Mouse (Mus musculus) thymus, adult 2 months (tissue): ENCODE measurements at regions not wholly inside any gene's neighbourhood (a gene's known extent, or its start where the extent isn't known, plus 50 kb on each side); places are given as distances from the start of the nearest gene placed in this dataset.

Experiments used
- DNase-seq: peaks from one replicate; pipeline ENCODE4 v3.0.0; 2021
- H3K27ac ChIP-seq: fragments of 200-500 bp; 2 replicates; pipeline ENCODE4 v1.5.1; 2012; ENCODE audit warnings: low read length, control low read depth; ENCODE audit not compliant: control insufficient read depth, insufficient read depth
- H3K27me3 ChIP-seq: fragments of 200-500 bp; 2 replicates; pipeline ENCODE4 v1.6.1; 2012; ENCODE audit warnings: mild to moderate bottlenecking, low read length, moderate library complexity, mixed read lengths; ENCODE audit not compliant: control insufficient read depth, insufficient read depth
- H3K36me3 ChIP-seq: fragments of 200-500 bp; 2 replicates; pipeline ENCODE4 v1.6.1; 2012; ENCODE audit warnings: mild to moderate bottlenecking, low read length, moderate library complexity; ENCODE audit not compliant: control insufficient read depth, insufficient read depth
- H3K4me1 ChIP-seq: fragments of 200-500 bp; replicated peaks from 2 replicates; pipeline ENCODE4 v1.6.1; 2012; ENCODE audit warnings: low read length; ENCODE audit not compliant: control insufficient read depth, insufficient read depth
- H3K4me3 ChIP-seq: fragments of 200-500 bp; 2 replicates; pipeline ENCODE4 v1.5.1; 2012; ENCODE audit warnings: mild to moderate bottlenecking, low read length, control low read depth, moderate library complexity; ENCODE audit not compliant: control insufficient read depth, insufficient read depth
- CTCF ChIP-seq: fragments of 200-500 bp; IDR thresholded peaks from 2 replicates; pipeline ENCODE4 v1.5.1; 2012; ENCODE audit warnings: mild to moderate bottlenecking, control low read depth, low read length, moderate library complexity, borderline replicate concordance; ENCODE audit not compliant: control insufficient read depth, poor library complexity, insufficient read depth; ENCODE audit errors: extremely low read depth
- POLR2A ChIP-seq: fragments of 200-500 bp; IDR thresholded peaks from 2 replicates; pipeline ENCODE4 v1.6.1; 2012; ENCODE audit warnings: mild to moderate bottlenecking, low read length, control low read depth, moderate library complexity; ENCODE audit not compliant: control insufficient read depth, poor library complexity, insufficient read depth; ENCODE audit errors: extremely low read depth
- WGBS: fragments of 180-500 bp; shearing (Covaris S2); methylation state at CpG from one replicate; pipeline ENCODE4 v1.1.7; 2018; 5-methylcytosine and 5-hydroxymethylcytosine counted together

DNA sequence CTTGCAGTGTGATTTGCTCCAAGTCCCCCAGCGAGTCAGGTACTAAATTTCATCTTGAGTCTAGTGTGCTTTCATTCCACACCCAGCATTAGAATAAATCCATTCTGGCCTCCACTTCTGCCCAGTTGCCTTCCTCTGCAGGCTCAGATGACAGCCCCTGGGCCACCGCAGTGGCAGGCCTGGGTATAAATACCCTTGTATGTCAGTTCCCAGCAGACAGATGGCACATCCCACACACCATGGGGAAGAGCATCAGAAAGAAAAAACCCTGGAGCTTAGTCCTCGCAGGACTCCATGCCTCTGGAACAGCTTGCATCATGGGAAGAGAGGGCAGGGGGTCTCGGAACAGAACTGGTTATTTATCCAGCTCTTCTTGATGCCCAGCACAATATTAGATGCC, 105.7 kb downstream of the Fam114a2 start:
- no peaks in the 10 kb centered on the region for H3K27me3 ChIP-seq
- no peaks in the 10 kb centered on the region for H3K36me3 ChIP-seq
- no peak for TF ChIP-seq POLR2A
- TF ChIP-seq CTCF = no peak
- H3K4me3 ChIP-seq = no peak overlapping the region
- no peaks in the 10 kb centered on the region for H3K4me1 ChIP-seq
- no peak overlapping the region for H3K27ac ChIP-seq
- DNase-seq = no peak
- 93% methylated on average over 4 of the region's 4 CpGs for WGBS

DNA sequence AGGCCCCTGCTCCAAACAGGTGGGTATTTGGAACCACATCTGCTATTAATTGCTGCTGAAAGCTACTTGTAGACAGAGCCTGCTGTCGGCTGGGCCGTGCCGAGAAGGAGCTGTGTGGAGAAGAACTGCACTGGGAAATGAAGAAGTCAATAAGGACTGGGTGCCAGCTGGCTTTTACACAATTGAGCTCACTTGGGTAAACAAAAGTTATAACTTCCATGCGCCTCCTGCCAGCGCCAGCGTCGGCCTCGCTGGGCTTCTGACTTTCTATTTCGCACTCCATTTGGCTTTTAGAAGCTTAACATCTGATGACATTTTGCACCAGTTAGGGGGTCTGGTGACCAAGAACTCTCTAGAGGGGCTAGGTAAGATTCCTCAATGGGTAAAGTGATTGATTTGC, 114.2 kb downstream of the Fam114a2 start:
- WGBS = 96% methylated on average over 9 of the region's 9 CpGs
- no peak for DNase-seq

DNA sequence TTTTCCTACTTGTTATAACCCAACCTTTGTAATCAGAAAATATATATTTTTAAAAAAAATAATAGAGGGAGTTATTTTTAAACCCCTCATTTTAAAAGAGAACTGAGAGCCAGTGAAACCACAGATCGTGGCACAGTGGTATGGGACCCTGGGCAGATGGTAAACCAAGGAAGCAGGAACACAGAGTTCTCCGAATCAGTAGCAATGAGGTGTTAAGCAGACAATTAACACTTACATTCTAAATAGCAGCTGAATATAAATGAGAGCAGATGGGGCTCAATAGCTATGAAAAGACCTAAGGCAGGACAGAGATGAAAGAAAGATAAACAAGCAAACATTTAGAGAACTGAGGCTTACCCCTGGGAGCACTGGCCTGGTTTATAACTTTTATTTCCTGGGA, 116.8 kb downstream of the Fam114a2 start:
- Histone ChIP-seq H3K4me1 (no peaks in the 10 kb centered on the region), H3K4me3 (no peak overlapping the region), H3K27ac (no peak overlapping the region), H3K27me3 (no peaks in the 10 kb centered on the region), H3K36me3 (no peaks in the 10 kb centered on the region)
- no peak for DNase-seq
- WGBS = 37% methylated on average over 2 of the region's 2 CpGs
- no peak for TF ChIP-seq POLR2A
- TF ChIP-seq CTCF = no peak

More for the DNA sequence above, 114.2 kb downstream of the Fam114a2 start:
- no peak overlapping the region for H3K27ac ChIP-seq
- H3K36me3 ChIP-seq = no peaks in the 10 kb centered on the region
- no peak overlapping the region for H3K4me3 ChIP-seq
- no peaks in the 10 kb centered on the region for H3K4me1 ChIP-seq
- TF ChIP-seq CTCF = no peak
- TF ChIP-seq POLR2A = no peak
- no peaks in the 10 kb centered on the region for H3K27me3 ChIP-seq

DNA sequence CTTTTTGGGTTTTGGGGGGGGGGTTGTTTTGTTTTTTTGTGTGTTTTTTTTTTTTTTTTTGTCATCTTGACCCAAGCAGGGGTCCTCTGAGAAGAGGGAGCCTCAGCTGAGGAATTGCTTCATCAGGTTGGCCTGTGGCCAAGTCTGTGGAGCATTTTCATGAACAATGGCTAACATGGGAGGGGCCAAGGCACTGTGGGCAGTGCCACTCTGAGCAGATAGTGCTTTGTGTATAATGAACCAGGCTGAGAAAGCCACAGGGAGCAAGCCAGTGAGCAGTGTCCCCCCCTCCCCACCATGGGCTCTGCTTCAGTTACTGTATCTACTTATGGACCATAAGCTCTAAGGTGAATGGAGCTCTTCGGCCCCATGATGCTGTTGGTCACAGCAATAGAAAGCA, 119.1 kb downstream of the Fam114a2 start:
- H3K27me3 ChIP-seq = no peaks in the 10 kb centered on the region
- H3K4me3 ChIP-seq = no peak overlapping the region
- H3K36me3 ChIP-seq = no peaks in the 10 kb centered on the region
- DNase-seq = no peak
- TF ChIP-seq CTCF (no peak), POLR2A (no peak)
- no peaks in the 10 kb centered on the region for H3K4me1 ChIP-seq
- H3K27ac ChIP-seq = no peak overlapping the region
- 96% methylated on average over 1 of the region's 1 CpGs for WGBS

DNA sequence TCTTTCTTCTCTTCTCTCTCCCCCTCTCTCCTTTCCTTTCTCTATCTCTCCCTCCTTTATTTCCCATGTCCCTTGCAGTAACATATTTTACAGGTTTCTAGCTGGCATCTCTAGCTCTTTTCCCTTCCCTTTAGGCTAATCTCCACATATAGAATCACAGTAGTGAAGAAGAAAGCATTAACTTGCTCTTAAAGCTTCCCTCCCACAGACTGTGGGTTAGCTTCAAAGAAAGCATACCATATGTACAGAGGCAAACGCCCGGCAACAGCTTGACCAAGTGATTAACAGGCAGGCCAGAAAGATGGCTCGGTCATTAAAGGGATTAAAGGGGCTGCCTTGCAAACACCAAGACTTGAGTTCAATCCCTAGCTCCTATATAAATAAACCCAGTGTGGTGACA, 122.0 kb downstream of the Fam114a2 start:
- DNase-seq = no peak

DNA sequence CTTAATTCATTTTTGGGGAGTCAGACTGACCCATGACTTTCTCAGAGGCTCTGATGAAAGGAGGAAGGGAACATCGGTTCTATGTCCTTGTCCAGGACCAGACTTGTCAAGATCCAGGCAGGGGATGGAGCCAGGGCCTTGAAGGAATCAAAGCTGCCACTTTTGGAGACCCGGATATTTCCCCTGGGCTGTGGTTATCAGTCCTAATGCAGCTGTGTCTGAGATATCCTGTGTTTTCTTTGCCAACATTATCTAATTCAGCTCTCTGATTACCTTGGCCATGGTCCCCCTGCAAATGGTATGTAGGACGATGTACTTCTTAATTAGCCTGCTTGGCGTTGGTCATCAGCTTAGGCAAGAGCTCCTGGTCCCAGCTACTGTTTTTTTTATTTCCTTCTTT, 127.6 kb downstream of the Fam114a2 start:
- no peak overlapping the region for H3K4me3 ChIP-seq
- TF ChIP-seq POLR2A (no peak), CTCF (no peak)
- WGBS = 67% methylated on average over 4 of the region's 4 CpGs
- H3K36me3 ChIP-seq = no peaks in the 10 kb centered on the region
- H3K27ac ChIP-seq = no peak overlapping the region
- no peak for DNase-seq
- H3K27me3 ChIP-seq = no peaks in the 10 kb centered on the region
- H3K4me1 ChIP-seq = no peaks in the 10 kb centered on the region

More for the DNA sequence above, 122.0 kb downstream of the Fam114a2 start:
- Histone ChIP-seq H3K36me3 (no peaks in the 10 kb centered on the region), H3K4me3 (no peak overlapping the region), H3K27me3 (no peaks in the 10 kb centered on the region), H3K27ac (no peak overlapping the region), H3K4me1 (no peaks in the 10 kb centered on the region)
- TF ChIP-seq POLR2A = no peak
- 49% methylated on average over 3 of the region's 3 CpGs for WGBS
